Mouse (Mus musculus) cerebellum, adult 2 months (tissue): ENCODE measurements around the gene Tgfbi.

Source experiments
- CTCF ChIP-seq: fragments of 200-500 bp; IDR thresholded peaks from 2 replicates; pipeline ENCODE4 v1.5.1; 2011; ENCODE audit warnings: low read depth, mild to moderate bottlenecking, control low read depth, low read length, moderate library complexity, borderline replicate concordance; ENCODE audit not compliant: insufficient read depth
- POLR2A ChIP-seq: fragments of 200-500 bp; IDR thresholded peaks from 2 replicates; pipeline ENCODE4 v1.6.1; 2011; ENCODE audit warnings: low read length, control low read depth, borderline replicate concordance; ENCODE audit not compliant: insufficient read depth

GRCm38 (mm10) chr13:56613366-56613998 is 4.2 kb downstream of the Tgfbi start:
- TF ChIP-seq CTCF (no peak), POLR2A (no peak)
